Mouse (Mus musculus): ENCODE measurements around the gene Dennd1b.

DNA sequence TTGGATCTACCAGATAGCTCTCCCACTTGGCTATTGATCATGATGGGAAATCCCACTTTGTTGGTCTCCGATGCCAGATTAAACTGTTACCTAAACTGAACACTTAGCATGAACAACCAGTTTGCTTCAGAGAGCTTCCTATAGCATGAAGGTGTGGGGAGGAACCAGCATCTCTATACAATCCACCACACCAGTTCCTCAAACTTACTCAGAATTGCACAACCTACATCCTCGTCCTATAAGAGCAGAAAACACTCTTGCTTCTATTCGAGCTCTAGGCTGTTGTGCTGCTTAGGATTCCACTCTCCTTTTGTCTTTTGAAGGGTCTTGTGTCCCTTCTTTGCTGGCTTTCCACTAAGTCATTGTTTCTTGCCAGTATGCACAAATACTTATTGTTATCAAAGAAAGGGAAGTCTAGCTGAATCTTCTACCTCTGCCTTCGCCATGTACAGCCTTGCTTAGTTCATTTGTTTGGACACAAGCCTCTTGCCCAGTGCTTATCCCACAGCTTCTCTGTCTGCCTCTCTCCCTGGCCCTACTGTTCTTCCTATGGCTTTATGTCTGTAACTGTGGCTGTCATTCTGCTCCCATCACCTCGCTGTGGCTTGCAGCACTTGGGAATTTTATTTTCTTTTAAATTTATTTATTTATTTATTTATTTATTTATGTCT, 52.0 kb downstream of the Dennd1b start:
- TF ChIP-seq CTCF (IDR thresholded peaks at IDR 0.05; ENCODE audit: low read depth, low read length) (no peak), TAL1 (conservative IDR thresholded peaks at IDR 0.05; ENCODE audit: low read depth, low read length) (no peak), GATA1 (IDR thresholded peaks at IDR 0.05; ENCODE audit: borderline replicate concordance, low read length) (no peak)

Data from G1E (cell line).